Mouse (Mus musculus) heart, adult 18-20 months (tissue): ENCODE measurements around the gene Clec16a. TPM values are rescaled to one million over a fixed set of nuclear protein-coding genes. Genes with fewer than 3 reads are reported as not detected.
A peak's percentile ranks its signal among the peaks of the same experiment; 100 is the strongest.

Source experiments
- DNase-seq, 2 experiments: peaks; one replicate each; pipeline ENCODE4 v3.0.0; 2021 to 2022; ENCODE audit warnings: mixed read lengths in 1 of 2
- total RNA-seq, 2 experiments: library from RNA; stranded (reverse); gene quantifications; 2 replicates each; pipeline ENCODE4 v1.2.3; 2021

Clec16a gene
- total RNA-seq, 2 experiments from 2014 or later, result 54.5 to 57.2 TPM

DNA sequence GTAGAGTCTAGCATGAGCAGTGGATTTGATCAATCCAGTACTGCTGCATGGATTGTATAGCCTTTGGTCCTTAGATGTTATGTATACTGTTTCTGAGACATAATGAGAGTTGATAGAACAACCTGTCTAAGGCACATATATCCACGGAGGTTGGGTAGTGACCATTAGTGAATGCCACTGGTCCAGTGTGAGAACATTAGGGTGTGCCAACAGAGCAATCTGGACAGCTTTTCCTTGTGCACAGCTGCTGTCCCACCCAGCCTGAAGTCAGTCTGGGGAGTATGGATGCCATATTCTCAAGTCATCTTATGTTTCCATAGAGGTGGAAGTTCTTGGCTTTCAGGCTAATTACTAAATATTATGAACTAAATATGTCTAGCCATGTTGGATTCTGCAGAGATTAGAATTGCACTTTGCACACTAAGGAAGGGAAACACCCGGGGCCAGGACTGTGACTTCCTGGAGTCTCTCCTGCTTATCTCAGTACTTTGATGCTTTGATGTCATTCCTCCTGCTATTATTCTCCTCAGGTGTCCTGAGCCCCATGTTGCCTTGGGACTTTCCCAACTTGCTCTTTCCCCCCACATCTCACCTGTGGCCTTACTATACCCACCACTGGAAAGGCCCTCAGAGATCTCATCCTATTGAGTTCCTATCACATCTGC lies 36.2 kb downstream of the Clec16a start:
- DNase-seq, result no peak

DNA sequence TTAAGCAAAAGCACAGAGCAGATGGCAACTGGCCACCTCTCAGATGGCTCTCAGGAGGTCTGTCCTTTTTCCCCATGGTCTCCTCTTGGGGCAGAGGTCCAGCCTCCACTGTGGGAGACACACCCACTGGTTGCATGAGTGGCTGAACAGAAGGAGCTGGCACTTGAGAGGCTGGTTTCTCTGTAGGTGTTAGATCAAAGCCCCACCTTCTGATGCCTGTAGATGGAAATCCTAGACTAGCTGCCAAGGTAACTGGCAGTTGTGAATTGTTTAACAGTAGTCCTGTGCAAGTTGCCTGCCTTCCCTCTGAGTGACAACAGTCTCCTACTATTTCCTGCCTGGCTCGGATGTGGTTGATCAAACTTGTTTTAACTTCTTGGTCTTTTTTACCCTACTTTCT lies 40.0 kb downstream of the Clec16a start:
- no peak for DNase-seq

DNA sequence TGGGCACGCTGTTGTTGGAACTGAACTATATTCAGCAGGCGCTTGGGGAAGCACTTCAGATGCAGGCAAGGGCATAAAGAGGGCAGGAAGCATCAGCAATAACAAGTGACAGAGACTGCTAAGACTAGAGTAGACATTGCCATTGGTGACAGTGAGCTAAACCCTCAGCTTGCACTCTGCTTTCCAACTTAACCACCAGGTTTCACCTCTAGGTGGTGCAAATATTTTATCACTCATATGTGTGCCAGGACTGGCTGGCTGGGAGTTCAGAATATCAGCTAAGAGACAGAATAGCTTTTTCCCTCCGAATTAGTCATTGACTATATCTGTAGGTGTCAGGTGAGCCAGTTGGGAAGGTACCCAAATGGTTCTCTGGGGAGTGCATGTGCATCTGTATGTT lies 41.4 kb downstream of the Clec16a start:
- DNase-seq, result no peak

DNA sequence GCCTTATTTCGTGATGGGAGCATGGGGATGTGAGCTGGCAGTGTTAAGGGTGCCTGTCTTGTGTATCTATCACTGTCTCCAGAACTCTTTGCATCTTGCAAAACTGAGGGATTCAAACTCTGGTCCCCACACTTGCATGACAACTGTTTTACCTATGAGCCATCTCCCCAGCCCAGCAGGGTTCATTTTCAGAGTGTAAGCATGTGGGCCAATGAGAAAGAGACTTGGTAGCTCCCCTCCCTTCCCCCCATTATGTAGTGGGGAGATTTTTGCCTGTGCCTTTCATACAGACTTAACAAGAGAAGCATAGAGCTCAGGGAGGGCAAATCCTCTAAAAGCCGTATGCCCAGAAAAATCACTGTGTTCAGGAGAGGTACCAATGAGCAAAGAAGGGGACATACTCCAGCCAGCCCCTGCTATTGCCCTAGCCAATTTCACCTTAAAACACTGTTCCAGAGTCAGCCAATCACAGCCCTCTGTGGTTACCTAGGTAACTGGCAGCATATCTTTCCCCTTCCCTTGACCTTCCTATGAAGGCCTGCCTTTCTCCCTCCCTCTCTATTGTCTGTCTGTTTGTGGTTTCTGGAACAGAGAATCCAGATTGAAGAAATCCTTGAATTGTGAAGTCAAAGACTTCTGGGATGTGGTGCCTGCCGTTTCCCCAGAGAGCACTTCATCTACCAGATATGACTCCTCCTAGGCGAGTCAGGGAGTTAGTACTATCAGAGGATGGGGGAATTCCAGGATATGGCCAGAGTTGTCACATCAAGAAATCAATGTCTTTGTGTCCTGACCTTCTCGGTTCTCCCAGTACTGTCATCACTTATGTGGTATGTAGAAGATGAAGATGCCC lies 55.0 kb downstream of the Clec16a start:
- DNase-seq, result no peak

DNA sequence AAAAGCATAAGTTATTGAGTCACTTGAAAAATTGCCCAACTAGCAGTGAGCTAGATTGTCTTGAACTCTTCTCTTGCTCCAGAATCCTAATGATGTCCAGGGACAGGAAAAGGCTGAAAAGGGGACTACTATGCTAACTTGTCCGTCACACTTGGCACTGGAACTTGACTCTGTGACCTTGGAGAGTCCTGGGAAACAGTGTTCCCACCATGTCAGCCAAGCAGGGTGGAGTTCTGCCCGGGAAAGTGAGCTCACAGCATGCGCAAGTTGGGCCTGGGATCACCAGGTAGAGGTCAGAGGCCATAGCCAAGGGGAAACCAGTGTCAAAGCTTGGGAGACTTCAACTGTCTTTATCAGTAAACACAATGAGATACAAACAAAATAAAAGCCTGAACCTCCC lies 62.7 kb downstream of the Clec16a start:
- DNase-seq, result peak; percentile 19 to 28

DNA sequence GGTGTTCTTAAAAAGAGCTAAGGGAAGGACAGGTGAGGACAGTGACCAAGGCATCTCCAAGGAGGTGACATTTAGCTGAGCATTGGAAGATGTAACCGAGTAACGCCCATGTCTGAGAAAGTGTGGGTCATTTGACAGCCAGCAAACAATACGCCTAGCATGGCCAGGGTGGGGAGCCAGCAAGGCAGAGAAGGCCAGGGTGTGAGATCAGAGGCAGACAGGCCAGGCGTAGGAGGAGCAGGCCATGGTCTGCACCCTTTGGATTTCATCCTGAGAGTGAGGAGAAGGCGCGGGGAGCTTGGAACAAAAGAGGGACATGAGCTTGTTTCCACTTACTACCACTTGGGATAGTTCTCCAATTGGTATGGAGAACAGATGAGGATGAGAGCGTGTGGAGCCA lies 64.8 kb downstream of the Clec16a start:
- peak; percentile 25 to 48 for DNase-seq

DNA sequence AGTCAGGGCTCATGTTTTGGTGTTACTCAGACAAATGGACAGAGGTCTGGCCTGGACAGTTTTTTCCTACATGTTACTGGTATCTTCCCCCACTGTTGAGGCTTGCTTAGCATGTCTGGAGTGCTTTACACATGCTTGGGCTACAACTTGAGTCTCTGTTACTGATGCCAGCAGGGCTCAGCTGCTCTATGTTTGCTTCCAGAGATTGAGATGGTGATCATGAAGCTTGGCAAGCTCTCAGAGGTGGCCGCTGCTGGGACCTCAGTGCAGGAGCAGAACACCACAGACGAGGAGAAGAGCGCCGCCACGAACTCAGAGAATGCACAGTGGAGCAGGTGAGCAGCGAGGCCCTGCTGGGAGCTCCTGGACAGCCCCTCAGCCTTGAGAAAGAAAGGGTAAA lies 65.7 kb downstream of the Clec16a start:
- no peak for DNase-seq

DNA sequence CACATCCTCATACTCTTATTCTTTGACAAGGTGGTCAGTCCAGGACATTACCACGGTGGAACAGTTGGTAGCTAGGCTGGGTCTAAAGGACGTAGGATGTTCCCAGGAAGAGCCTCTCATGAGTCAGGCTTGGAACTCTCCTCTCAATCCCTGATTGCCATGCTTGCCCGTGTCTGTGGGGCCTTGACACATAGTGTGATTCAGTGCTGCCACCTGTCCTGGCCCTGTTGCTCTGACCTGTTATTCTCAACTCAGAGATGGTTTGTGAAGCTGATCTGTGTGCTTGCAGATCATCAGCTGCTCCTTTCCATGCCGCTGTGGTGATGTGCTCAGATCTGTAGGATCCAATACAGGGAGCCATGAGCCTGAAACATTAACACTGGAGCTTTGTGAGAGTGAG lies 66.2 kb downstream of the Clec16a start:
- no peak for DNase-seq

DNA sequence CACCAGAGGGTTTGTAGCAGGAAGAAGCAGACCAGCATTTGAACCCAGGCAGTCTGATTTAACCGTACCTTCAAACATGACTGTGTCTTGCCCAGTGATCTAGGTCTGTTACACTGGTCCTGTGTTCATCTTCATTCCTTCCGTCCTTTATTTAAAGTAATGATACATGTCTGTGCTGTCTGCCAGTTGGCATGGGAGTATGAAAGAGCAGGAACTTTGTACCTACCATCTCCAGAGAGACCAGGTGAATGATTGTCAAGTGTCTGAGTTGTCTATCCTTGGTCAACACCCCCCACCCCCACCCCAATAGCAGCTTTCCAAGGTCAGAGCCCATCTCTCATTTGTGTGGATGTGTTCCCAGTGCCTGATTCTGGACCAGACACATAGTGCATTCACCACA lies 68.9 kb downstream of the Clec16a start:
- DNase-seq, result no peak

DNA sequence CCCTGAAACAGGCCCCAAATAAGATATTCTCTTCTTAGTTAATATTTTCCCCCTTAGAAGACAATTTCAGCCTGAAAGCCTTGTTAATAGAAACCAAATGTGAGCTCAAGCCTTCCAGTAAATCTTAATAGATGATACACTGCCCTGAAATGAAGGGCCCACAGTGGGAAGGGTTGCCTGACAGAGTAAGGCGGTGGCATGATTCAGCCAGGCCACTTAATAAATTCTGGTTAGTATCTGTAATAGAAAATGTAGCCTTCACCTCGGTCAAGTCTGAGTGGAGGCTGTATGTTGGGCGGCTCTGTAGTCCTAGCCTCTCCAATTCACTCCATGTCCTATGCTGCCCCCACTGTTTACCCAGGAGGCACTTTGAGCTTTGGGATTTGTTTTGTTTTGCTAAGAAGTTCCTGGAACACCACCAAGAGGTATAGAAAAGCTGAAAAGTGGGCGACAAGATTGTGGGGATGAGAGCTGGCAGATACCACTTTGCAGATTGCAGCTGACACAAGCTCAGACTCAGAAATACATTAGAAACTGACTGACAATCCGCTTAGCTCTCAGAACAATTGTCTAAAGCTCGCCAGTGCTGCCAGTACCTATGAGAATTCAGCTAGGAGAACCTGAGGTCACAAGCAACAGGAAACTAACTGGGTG lies 75.9 kb downstream of the Clec16a start:
- no peak for DNase-seq

DNA sequence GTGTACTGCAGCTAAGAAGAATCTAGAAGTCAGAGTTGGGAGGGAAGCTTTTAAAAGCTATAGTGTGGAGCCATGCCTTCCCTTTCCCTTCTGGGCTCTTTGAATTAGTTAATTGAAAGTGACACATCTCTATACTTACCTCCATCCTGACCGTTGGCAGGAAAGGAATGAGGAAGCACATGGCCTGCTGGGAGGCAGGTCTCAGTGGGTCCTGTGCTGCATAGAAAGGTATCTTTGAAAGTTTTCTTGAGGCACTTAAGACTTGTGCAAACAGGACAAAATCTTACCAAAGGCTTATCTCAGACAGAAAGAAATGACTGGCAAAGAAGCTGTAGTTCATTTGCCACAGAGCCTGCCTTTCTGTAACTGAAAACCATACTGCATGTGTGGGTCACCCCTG lies 76.6 kb downstream of the Clec16a start:
- DNase-seq, result no peak

DNA sequence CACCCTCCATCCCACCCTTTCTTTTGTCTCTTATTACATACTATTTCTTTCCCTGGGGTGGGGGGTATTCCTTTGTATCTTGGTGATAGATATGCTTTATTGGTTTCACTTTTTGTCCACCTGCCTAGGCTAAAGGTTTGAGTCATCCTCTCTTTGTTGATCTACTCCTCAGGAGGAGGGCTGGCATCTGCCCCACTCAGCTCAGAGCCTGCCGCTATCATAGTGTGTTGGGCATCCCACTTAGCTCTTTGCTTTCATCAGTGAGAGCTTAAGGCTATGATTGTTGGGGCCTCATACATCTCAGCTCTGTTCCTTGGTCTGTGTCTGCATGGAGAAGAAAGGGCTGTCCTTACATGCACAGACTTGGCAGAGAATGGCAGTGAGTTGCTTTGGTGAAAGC lies 81.0 kb downstream of the Clec16a start:
- no peak for DNase-seq

DNA sequence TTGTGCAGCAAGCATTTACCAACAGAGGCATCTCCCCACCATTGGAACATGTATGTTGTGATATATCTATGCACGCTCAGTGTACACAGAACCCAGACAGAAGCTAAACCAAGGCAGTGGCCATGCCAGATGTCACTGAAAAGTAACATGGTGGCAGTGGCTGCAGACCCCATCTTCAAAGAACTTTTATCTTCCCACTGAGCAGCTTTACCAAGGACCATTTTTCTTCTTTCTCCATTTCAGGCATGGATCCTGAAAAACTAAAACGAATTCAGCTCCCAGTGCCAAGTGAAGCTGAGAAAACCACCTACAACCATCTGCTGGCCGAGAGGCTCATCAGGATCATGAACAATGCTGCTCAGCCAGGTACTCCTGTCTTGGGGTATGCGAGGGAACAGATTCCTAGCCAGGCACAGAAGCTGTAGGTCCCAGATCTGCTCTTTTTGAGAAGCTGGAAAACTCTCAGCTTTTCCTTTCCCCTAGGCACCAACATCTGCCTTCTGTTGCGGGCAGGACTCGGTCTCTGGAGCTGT lies 82.1 kb downstream of the Clec16a start:
- no peak for DNase-seq

DNA sequence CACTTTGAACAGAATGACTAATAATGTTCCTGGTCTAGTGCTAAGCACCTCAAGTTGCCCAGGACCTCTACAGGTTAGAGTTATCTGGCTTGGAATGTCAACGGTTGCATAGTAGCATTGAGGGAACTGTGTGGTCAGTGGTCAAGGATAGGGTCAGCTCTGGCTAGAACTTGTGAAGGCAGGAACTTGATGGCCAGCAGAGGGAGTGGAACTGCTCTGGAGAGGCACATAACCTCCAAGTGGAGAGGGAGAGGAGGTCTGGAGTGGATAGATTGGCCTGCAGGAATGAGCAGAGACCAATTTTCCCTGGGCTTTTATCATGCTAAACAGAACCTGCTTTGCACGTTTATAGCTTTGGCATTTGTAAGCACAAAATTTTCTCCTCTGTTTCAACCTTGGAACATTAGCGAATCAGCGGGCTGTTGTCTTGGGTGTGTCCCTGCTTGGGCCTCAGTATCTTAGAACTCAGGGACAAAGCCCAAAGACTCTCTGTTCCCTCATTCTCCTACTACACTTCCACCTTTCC lies 83.0 kb downstream of the Clec16a start:
- no peak for DNase-seq

DNA sequence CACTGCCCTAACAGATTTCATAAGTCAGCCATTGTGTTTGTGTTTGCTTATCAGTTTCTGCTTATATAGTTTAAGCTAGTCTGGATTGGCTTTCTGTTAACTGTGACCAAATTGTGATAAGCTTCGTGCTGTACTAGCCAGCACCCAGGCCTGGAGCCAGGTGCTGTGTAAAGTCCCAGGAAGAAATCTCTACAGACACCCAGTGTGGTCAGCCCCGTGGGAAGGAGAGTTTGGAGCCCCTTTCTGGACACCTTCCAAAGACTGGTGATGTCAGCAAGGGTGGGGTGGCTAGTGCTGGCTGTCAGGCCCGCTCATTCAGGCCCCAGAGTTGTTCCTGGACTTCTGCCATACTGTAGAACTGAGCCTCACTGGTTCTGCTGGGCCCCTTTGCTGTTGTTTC lies 83.8 kb downstream of the Clec16a start:
- peak; percentile 55 to 67 for DNase-seq

DNA sequence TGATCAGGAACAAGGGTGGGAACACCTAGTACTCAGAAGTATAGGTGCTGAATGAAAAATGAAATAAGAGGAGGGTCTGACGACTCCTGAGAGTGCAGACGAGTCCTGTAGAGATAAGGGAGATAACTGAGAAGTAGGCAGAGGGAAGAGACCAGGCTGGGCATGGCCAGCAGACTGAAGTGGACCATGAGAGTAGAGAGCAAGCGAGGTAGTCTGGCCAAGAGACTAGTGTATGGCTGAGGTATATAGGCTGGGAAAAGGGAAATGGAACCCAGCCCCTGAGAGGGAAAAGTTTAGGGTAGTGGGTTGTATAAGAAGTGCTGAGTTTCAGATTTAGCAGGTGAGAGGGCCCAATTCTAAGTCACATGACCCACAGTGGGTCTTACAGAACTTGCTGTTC lies 84.2 kb downstream of the Clec16a start:
- no peak for DNase-seq

DNA sequence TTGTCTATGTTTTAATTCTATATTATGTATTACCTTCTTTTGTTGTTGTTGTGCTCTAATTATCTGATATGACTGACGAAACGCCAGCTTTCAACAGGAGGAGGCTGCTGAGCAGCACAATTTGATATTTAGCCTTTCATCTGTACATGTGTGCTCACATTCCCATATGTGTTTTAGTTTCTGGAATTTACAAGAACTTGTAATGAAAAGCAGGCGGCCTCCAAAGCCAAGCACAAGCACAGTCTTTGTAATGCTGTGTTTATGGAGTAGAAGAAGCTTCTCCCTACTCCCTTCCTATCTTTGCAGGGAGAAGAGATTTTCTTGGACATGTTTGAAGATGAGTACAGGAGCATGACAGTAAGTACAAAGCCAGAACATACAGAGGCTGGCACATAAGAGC lies 89.8 kb downstream of the Clec16a start:
- DNase-seq, result no peak

DNA sequence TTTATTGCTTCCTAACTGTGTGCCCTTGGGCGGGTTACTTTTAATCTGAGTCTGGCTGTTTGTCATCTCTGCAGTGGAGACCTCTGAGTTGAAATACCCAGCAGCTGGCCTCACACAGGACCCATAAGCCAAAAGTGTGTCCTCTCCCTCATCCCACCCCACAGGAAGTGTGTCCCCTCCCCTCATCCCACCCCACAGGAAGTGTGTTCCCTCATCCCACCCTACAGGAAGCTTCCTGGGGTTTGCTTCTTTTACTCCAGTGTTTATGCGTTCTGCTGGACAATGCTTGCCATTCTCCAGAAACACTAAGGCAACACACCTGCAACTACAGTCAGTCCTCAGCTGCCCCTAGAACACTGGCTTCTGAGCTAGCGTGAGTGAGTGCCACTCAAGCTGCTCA lies 92.8 kb downstream of the Clec16a start:
- DNase-seq, result no peak

DNA sequence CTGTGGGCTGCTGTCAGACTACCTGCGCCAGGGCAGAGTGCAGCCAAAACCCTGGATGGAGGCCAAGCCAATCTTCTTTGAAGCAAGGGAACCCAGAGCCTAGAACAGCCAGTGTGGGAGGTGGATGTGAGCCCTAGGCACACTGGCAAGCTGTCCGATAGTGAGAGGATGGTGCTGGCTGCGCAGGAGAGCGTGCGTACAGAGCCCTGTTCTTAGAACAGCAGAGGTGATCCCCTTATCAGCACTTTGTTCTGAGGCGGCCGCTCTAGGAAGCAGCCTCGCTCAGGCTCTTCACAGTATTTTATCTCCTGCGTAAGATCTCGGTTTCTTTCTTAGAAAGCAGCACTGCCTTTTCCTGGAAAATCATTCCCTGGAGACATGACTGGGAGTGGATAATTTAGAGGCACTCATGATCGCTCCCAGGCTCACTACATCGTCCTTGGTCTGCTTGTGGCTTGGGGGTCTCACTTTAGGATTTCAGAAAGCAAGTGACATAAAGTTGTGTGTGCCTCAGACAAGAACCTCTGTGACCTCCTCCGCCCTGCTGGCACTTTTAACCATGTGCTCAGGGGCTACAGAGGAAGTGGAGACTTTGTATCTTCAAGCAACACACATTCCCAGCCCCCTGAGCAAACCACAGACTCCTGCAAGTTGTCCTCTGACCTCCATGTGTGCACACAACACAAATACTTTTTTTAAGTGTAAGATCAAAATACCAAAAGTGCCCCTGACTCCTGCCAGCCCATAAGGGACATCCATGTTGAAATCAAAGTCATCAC lies 94.2 kb downstream of the Clec16a start:
- no peak for DNase-seq

DNA sequence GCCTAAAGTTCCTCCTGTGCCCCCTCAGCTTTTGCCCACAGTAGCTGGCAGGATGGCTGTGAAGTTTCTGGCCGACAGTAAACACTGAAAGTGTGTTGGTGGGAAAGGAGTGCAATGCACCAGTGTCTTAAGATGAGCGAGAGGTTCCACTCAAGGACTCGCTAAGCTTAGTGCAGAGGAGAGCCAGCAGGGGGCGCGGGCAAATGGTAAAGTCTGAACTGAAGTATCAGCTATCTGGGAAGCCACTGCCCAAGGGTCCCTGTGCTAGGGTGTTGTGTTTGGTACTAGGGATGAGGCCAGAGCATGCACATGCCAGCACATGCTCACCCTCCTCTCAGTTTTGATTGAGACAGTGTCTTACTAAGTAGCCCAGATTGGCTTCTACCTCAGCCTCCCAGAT lies 94.9 kb downstream of the Clec16a start:
- DNase-seq, result peak; percentile 73 to 90

DNA sequence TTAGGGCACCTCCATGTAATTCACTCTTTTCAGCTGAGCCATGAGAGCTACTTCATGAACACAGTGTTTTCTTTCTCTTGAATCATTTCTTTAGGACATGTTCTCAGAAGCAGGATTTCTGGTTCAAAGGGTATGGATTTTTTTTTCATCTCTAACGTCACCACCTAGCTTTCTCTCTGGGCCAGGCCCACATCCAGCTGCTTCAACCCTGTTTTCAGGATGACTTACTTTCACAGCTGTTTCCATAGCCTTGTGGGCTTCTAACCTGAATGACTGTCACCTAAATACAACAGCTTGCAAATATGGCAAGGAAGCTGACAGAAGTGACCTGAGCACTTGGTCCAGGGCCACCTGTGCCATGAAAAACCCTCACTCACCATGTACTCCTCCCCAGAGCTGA lies 96.0 kb downstream of the Clec16a start:
- DNase-seq, result no peak
